Mouse (Mus musculus) forebrain, embryonic 10.5 days (tissue): ENCODE results near the gene Capn7. TPM values are rescaled to one million over a fixed set of nuclear protein-coding genes. Genes with fewer than 3 reads are reported as not detected.

Experiments used
- DNase-seq: peaks from one replicate; pipeline ENCODE4 v3.0.0-alpha.2; 2017; ENCODE audit warnings: low spot score; ENCODE audit errors: extremely low spot score
- H3K27ac ChIP-seq: fragments of 300-500 bp; sonication (generic); 2 replicates; pipeline ENCODE4 v1.5.1; 2016; ENCODE audit warnings: mild to moderate bottlenecking
- H3K27me3 ChIP-seq: fragments of 300-500 bp; sonication (generic); 2 replicates; pipeline ENCODE4 v1.6.1; 2016; ENCODE audit warnings: mild to moderate bottlenecking; ENCODE audit not compliant: poor library complexity, severe bottlenecking
- H3K36me3 ChIP-seq: fragments of 300-500 bp; sonication (generic); replicated peaks from 2 replicates; pipeline ENCODE4 v1.6.1; 2016; ENCODE audit warnings: mild to moderate bottlenecking, moderate library complexity
- H3K4me1 ChIP-seq: fragments of 300-500 bp; sonication (generic); 2 replicates; pipeline ENCODE4 v1.6.1; 2016
- H3K4me3 ChIP-seq: fragments of 300-500 bp; sonication (generic); 2 replicates; pipeline ENCODE4 v1.5.1; 2016; ENCODE audit warnings: mild to moderate bottlenecking, moderate library complexity
- H3K9me3 ChIP-seq: fragments of 300-500 bp; sonication (generic); 2 replicates; pipeline ENCODE4 v1.6.1; 2016; ENCODE audit warnings: mild to moderate bottlenecking, moderate library complexity
- WGBS: fragments of 180-500 bp; shearing (Covaris S2); methylation state at CpG from one replicate; pipeline ENCODE4 v1.1.7; 2016; 5-methylcytosine and 5-hydroxymethylcytosine counted together
- polyA plus RNA-seq: library from polyadenylated mRNA; unstranded; fragments of >200 nt; fragmentation: Nextera tagmentation; extraction: Ambion mirVana; gene quantifications from 2 replicates; pipeline ENCODE4 v1.2.1, GENCODE M21; 2016

Gene Capn7
- polyA plus RNA-seq, 1 experiment from 2014 or later = 28.7 TPM

DNA sequence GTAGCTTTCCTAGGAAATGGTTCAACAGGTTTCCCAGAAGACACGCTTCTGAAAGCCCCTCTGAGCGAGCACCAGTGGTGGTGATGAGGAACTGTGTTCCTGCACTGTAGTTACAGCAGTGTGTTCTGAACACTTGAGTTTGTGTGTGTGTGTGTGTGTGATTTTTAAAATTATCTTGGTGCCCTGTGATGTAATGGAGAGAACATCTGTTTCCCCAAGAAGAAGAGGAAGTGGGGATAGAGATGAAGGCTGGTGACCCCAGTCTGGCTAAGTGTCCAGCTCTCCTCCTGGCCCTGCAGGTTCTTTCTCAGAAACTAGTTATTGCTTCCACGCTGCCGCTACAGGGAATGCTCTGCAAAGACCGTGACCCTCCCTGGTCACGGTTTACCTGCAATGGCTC, 38.0 kb downstream of the Capn7 start:
- Histone ChIP-seq H3K9me3 (no peaks in the 10 kb centered on the region), H3K4me1 (no peaks in the 10 kb centered on the region), H3K4me3 (no peak overlapping the region), H3K27me3 (no peaks in the 10 kb centered on the region), H3K36me3 (peaks cover 96% of the 10 kb centered on the region), H3K27ac (no peak overlapping the region)
- no peak for DNase-seq
- 95% methylated on average over 6 of the region's 6 CpGs for WGBS

DNA sequence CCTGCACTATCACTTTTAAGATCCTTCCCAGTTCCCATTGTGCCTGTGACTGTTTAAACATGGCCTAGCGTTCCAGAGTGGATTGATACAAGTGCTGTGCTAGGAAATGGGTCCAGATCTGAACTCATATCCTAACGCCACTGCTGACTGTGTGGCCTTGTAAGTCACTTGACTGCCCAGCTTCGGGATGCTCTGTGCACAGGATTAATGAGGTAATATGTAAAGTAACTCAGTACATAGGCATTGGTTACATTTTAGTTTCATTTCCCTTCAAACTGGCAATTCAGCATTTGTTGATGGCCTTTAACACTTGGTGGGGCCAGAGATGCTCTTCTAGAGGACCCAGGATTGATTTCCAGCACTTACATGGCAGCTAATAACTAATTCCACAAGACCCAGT, 39.9 kb downstream of the Capn7 start:
- Histone ChIP-seq H3K9me3 (no peaks in the 10 kb centered on the region), H3K27ac (no peak overlapping the region), H3K27me3 (no peaks in the 10 kb centered on the region), H3K4me3 (no peak overlapping the region), H3K4me1 (0 out of 2 replicates have a peak, but pooled peaks cover 3% of the 10 kb centered on the region), H3K36me3 (peaks cover 77% of the 10 kb centered on the region)
- WGBS = 90% methylated on average over 3 of the region's 3 CpGs
- DNase-seq = no peak

DNA sequence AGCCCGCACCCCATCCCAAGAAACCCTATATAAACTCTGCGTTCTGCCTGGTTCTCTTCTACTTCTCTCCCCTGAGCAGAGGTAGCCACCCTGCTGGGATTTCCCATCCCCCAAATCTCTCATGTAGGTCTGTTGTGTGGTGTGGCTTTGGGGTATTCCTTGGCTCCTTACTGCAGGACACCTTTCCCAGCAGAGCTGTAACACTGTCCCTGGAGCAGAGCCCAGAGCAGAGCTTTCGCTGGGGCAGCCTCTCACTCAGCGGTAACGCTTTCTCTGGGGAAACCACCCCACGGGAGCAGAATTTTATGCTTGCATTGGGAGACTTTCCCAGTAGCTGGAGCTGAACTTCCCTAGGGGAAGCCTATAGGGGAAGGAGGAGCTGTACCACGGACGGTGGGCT, 45.8 kb downstream of the Capn7 start:
- Histone ChIP-seq H3K27ac (no peak overlapping the region), H3K9me3 (peaks cover 6% of the 10 kb centered on the region; the same call in 1 of the 2 replicates), H3K4me1 (peaks cover 3% of the 10 kb centered on the region; the same call in 1 of the 2 replicates), H3K36me3 (peaks cover 33% of the 10 kb centered on the region), H3K4me3 (no peak overlapping the region), H3K27me3 (no peaks in the 10 kb centered on the region)
- 86% methylated on average over 8 of the region's 8 CpGs for WGBS
- DNase-seq = no peak

DNA sequence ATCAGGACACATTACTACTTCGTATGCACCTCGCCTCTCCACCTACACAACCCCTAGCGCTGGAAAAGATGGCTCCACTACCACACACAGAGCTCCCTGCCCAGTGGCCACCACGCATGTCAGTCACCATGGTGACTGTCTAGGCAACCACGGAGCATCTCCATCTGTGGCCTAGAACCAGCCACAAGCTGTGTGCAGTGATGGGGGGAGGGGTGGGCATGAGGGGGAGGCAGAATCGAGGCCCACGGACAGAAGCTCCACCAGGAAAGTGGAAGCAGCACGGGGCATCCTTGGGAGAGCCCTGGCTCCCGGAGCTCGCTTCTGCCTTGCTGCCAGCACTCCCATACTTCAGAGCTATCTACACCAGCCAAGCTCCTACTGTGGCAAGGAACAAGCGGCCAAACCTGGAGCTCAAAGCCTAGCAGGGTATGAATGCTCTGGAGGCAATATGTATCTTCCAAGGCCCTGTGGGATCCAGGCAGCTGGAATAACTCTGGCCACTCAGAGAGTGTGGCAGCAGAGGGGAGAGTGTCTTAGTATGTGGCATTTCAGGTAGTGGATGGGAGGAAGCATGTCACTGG, 47.1 kb downstream of the Capn7 start:
- peaks cover 6% of the 10 kb centered on the region; the same call in 1 of the 2 replicates for H3K9me3 ChIP-seq
- H3K4me3 ChIP-seq = no peak overlapping the region
- no peaks in the 10 kb centered on the region for H3K27me3 ChIP-seq
- H3K27ac ChIP-seq = no peak overlapping the region
- WGBS = 91% methylated on average over 11 of the region's 11 CpGs
- no peak for DNase-seq
- H3K4me1 ChIP-seq = peaks cover 15% of the 10 kb centered on the region
- peaks cover 22% of the 10 kb centered on the region for H3K36me3 ChIP-seq

DNA sequence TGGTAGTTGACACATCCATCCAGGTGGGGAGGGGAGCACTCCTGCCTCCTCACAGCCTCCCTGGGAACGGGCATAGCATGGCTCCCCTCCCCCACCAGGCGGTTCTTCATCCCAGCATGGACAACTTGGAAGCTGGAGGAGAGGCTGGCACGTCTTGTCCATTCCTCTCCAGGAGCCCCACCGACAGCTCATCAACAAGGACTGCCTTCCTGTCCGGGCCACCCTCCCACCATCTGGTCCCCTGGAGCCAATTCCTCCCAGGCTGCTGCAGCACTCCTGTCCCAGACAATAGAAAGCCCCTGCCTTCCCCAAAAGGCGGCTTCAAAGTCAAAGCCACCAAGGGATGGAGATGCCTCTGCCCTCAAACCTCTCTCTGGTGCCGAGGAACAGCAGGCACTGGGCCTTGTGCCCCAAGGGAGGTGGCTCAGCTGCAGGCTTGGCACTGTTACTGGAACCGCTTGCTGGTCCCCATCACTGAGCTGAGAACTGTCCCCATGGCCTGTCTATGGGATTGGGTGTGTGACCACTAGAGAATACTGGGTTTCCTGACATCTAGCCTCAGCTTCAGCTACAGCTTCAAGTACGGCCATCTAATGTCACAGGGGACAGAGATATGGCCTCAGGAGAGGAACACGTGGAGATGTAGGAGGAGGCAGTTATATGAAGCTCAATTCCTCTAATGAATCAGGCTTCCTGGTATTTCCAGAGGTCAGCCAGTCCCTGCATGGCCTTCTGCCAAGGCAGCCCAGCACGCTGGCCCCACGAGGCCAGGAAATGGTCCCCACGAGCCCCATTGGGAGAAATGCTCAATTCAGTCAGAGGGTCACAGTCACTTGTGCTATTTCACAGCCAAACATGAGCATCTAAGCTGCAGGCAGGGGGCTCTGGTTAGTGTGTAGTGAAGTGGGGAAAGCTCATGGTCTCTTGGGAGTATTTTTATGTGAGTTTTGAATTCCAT, 48.2 kb downstream of the Capn7 start:
- Histone ChIP-seq H3K27me3 (no peaks in the 10 kb centered on the region), H3K4me3 (no peak overlapping the region), H3K9me3 (peaks cover 6% of the 10 kb centered on the region; the same call in 1 of the 2 replicates), H3K4me1 (peaks cover 20% of the 10 kb centered on the region), H3K27ac (no peak overlapping the region), H3K36me3 (peaks cover 14% of the 10 kb centered on the region)
- 84% methylated on average over 13 of the region's 13 CpGs for WGBS
- no peak for DNase-seq

DNA sequence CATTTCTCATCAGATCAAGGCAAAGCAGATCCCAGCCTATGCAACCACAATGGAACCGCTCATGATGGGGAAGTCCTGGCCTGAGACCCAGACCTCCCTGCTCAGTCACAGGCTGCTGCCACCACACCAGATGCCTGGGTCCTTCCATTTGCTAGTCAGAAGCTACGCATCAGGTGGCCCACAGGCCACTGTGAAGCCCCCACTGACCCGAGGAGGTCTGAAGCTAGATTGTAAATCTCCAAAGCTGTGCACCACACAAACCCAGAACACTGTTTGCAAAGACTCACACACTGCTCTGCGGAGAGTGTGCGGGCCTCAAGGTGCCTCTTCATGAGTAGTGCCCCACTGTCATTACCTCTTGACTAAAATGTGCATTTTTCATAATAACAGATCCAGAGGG, 49.0 kb downstream of the Capn7 start:
- WGBS = 93% methylated on average over 5 of the region's 5 CpGs
- peaks cover 14% of the 10 kb centered on the region for H3K36me3 ChIP-seq
- no peak for DNase-seq
- no peaks in the 10 kb centered on the region for H3K27me3 ChIP-seq
- H3K27ac ChIP-seq = no peak overlapping the region
- H3K4me3 ChIP-seq = no peak overlapping the region
- peaks cover 18% of the 10 kb centered on the region for H3K4me1 ChIP-seq
- peaks cover 6% of the 10 kb centered on the region; the same call in 1 of the 2 replicates for H3K9me3 ChIP-seq

DNA sequence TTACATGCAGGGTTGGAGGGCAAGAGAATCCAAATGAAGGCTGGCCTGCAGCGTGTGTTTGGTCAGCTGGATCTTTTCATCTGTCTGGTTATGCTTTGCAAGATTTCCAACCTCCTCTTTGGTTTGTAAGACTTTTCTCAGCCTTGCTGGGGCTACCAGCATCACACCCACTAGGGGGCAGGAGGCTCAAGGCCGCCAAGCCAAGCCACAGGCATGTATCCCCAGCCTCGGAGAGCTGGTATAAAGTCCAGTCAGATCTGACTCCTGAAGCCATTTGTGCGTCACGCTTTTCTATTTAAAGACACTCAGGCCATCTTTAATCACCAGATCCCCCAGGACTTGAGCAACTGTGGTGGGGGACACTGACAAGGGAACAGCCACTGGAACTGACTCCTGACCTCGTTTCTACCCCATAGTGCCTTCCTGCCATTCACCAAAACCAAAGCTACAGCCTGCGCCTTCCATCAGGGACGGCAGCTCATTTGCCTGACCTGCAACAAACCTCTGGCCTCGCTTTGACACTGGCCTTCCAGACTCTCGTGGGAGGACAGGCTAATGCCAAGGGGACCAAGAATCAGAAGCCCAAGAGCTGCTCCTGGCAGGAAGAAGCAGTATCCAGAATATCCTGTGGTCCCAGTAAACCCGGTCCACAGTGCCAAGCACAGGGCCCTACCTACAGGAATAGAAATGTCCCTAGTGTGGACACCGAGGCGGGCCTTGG, 49.7 kb downstream of the Capn7 start:
- WGBS = 61% methylated on average over 13 of the region's 13 CpGs
- DNase-seq = peak; percentile 43
- no peak overlapping the region for H3K27ac ChIP-seq
- H3K4me3 ChIP-seq = no peak overlapping the region
- peaks cover 17% of the 10 kb centered on the region for H3K4me1 ChIP-seq
- no peaks in the 10 kb centered on the region for H3K27me3 ChIP-seq
- peaks cover 14% of the 10 kb centered on the region for H3K36me3 ChIP-seq
- peaks cover 6% of the 10 kb centered on the region; the same call in 1 of the 2 replicates for H3K9me3 ChIP-seq

DNA sequence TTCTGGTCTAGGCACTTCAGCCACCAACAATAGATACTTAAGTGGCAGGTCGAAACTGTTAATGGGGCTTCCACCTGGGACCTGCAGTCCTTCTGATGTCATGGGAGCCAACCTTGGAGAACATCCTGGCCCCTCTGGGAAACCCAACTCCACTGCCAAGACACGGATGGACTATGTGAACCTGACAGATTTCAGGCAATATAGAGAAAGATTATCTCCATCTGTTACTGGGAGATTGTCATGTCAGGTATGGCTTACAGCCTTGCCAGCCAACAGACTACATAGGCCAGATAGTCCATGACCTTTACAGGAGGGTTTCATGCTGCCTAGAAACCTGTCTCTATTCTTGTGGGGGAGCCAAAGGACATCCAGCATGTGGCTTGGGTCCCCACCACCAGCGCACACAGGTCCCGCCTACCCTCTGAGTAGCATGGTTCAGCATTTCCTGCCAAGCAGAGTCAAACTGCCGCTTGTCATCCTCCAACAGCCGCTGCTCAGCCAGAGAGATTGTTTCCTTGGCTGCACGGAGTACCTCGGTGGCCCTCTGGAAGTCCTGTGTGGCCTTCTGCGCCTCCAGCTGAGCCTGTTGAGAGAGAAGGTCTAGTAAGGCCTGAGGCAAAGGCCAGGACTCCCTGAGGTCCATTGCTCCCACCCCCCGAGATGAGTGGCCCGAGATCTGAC, 51.0 kb downstream of the Capn7 start:
- peaks cover 10% of the 10 kb centered on the region for H3K36me3 ChIP-seq
- no peaks in the 10 kb centered on the region for H3K27me3 ChIP-seq
- H3K4me1 ChIP-seq = peaks cover 17% of the 10 kb centered on the region
- DNase-seq = no peak
- 73% methylated on average over 11 of the region's 11 CpGs for WGBS
- no peak overlapping the region for H3K4me3 ChIP-seq
- H3K9me3 ChIP-seq = peaks cover 2% of the 10 kb centered on the region; the same call in 1 of the 2 replicates
- H3K27ac ChIP-seq = peak overlapping the region; percentile 16; the same call in 1 of the 2 replicates

DNA sequence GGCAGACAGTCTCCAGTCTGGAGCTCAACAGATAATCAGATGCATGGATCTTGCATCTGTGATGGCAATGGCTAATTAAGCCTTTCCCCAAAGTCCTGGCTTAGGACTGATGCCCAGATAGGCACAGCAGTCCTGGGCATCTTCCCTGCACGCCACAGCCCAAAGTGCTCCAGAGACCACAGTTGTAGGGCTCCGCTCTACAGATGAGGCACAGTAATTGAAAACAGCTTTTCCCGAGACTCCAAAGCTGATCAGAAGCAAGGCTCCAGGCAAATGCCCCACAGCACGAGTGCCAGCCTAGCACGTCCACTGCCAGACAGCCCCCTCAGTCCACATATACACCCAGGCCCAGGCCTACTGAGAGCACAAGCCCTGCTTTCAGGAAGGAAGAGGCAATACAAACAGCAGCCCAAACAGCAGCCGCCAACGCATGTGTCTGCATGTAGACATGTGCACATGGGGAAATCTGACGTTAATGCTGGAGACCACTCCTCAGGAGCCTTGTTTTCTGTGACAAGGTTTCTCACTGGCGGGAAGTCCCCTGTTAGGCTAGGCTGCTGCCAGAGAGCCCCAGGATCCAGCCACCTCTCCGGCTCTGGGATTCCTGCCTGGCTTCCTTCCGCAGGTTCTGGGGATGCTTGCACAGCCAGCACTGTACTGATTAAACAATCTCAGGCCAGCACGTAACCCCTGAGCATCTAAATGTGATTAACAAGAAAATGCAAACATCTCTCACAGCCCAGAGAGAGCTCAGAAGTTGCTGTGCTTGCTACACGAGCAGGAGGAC, 51.8 kb downstream of the Capn7 start:
- 78% methylated on average over 13 of the region's 13 CpGs for WGBS
- H3K27ac ChIP-seq = peak overlapping the region; percentile 16; the same call in 1 of the 2 replicates

DNA sequence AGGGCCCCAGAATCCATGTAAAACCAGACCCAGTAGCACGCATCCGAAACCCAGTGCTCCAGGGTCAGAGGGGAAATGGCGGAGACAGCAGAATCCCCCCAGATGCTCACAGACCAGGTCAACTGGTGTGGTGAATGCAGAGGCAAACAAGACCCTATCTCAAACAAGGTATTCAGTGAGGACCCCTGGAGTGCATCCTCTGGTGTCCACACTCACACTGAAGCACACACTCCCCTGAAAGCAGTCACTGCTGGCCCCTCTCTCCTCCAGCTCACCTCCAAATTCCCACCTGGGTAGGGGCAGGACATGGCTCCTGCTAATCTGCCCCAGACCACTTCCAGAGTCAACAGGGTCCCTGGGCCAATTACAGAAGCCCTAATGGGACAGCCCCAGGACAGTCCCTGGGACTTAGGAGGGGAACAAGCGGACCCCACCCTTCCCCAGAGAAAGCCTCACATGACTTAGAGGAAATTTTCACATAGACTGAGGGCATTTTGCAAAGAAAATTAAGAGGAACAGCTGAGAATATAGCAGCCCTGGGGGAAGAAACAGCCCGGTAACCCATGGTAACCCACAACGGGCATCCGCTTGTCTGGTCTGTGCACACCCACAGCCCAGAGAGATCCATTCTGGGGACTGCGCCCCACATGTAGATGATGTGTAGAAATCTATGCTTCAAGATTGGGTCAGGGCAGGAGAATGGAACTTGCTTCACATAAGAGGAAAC, 53.1 kb downstream of the Capn7 start:
- peaks cover 17% of the 10 kb centered on the region for H3K4me1 ChIP-seq
- no peaks in the 10 kb centered on the region for H3K27me3 ChIP-seq
- no peak for DNase-seq
- H3K9me3 ChIP-seq = no peaks in the 10 kb centered on the region
- H3K4me3 ChIP-seq = no peak overlapping the region
- WGBS = 91% methylated on average over 8 of the region's 8 CpGs
- H3K27ac ChIP-seq = no peak overlapping the region
- 0 out of 2 replicates have a peak, but pooled peaks cover 2% of the 10 kb centered on the region for H3K36me3 ChIP-seq

More for the DNA sequence above, 51.8 kb downstream of the Capn7 start:
- H3K4me3 ChIP-seq = no peak overlapping the region
- H3K9me3 ChIP-seq = no peaks in the 10 kb centered on the region
- 0 out of 2 replicates have a peak, but pooled peaks cover 7% of the 10 kb centered on the region for H3K36me3 ChIP-seq
- peaks cover 17% of the 10 kb centered on the region for H3K4me1 ChIP-seq
- no peak for DNase-seq
- no peaks in the 10 kb centered on the region for H3K27me3 ChIP-seq

DNA sequence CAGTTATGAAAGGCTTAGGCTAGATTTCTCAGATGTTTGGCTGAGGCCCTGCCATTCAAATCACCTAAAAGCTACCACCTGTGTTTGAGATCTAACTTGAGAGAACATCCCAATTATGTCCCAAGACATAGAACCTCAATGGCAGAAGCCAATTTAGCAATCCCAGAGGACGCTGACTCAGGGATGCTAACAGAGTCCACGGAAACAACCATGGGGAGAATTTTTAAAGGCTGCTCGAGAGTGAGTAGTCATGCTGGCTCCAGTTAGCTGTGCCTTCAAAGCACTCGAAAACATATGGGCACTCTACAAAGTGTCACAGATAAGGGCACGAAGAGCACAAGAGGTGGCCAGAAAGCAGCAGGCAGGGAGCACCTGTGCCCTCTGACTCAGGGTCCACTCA, 55.9 kb downstream of the Capn7 start:
- peaks cover 17% of the 10 kb centered on the region for H3K4me1 ChIP-seq
- H3K27me3 ChIP-seq = no peaks in the 10 kb centered on the region
- peaks cover 8% of the 10 kb centered on the region for H3K36me3 ChIP-seq
- H3K27ac ChIP-seq = no peak overlapping the region
- no peak overlapping the region for H3K4me3 ChIP-seq
- 0 out of 2 replicates have a peak, but pooled peaks cover 4% of the 10 kb centered on the region for H3K9me3 ChIP-seq
- no peak for DNase-seq
- 85% methylated on average over 5 of the region's 5 CpGs for WGBS
